Mouse (Mus musculus) cerebellum, adult 9-11 months (tissue): Measurements from ENCODE around the gene Lrch4.
A peak's percentile ranks its signal among the peaks of the same experiment; 100 is the strongest.
"Not testable (repeated sequence)": the region's sequence is repeated elsewhere in the genome, so short reads cannot be mapped to it uniquely, and the experiment has no call there.

Source experiments
- DNase-seq: peaks from one replicate; pipeline ENCODE4 v3.0.0; 2022

Gene Lrch4

DNA sequence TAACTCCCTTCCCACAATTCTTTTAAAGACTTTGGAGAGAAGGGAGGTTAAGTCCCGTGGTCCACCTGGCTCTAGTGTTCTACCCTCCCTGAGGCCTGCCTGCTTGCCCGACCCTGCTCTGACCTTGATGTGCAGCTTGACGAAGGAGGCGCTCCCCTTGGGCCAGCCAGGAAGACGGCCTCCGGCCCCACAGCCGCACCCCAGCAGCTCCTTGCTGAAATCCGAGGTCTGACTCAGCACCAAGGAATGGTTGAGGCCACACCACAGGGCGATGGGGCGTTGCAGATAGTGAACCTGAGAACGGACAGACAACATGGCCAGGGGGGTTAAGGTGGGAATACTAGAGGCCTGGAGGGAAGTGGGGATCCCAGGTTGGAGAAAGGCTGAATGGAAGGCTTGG lies 15.4 kb upstream of the Lrch4 start, which contains the start of gene Pcolce:
Gene Pcolce, minus strand, starts transcription at position 235 of the 400 bp plus-strand sequence.
- DNase-seq = no peak

DNA sequence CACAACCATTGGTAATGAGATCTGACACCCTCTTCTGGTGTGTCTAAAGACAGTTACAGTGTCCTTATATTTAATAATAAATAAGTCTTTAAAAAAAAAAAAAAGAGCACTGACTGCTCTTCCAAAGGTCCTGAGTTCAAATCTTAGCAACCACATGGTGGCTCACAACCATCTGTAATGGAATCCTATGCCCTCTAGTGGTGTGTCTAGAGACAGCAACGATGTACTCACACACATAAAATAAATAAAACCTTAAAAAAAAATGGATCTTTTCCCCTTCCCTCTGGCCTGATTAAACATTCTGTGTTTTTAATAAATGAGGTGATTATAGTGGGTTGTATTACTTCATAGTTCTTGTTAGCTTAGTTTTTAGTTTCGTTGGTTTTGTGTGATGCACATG lies 14.0 kb upstream of the Lrch4 start:
- DNase-seq = not testable (repeated sequence)

DNA sequence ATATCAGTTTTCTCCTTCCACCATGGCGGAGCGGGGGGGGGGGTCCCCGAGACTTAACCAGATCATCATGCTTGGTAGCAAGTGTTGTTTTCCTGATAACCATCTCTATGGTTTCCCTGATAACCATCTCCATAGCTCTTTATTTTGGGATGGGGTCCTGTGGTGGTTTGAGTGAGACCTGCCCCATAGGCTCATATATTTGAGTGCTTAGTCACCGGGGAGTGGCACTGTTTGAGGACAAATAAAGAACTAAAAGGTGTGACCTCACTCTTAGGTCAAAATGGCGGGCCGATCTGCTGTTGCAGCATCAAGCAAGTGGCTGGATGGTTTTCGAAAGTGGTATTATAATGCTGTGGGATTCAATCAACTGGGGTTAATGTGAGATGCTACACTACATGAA lies 13.6 kb upstream of the Lrch4 start:
- DNase-seq = no peak

DNA sequence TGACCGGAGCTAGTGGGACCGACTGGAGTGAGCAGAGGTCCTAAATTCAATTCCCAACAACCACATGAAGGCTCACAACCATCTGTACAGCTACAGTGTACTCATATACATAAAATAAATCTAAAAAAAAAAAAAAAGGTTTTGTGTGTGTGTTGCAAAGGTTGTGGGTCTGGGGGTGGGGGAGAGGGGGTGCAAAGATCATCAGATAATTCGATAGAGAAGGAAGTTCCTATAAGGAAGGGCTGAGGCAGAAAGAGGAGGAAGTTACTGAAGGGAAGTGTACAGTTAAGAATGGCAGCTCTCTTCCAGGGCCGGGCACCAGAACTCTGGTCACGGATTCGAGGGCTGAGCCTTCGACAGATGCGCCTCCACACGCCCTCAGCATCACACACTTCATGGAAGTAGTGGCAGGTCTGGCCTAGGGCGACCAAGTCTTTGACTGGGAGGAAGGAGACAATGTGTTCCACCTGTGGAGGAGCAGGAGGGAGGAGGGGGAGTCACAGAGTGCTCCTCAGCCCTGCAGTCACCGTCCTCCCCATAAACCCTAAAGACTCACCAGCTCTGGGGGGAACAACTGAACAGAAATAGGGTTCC lies 4.9 kb upstream of the Lrch4 start:
- no peak for DNase-seq

DNA sequence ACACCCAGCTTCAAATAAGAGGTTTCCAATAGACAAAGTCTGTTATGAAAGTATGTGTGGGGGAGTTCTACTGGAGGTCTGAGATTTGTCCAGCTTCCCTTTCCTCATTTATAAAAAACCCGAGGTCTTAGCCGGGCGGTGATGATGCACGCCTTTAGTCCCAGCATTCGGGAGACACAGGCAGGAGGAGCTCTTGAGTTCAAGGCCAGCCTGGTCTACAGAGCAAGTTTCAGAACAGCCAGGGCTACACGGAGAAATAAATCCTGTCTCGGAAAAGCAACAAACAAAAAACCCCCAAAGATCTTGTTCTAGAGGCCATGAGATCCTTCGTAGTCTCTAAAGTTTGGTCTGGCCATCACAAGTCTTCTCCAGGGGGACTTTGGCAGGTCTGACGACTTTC lies 930 bp upstream of the Lrch4 start:
- DNase-seq = no peak

DNA sequence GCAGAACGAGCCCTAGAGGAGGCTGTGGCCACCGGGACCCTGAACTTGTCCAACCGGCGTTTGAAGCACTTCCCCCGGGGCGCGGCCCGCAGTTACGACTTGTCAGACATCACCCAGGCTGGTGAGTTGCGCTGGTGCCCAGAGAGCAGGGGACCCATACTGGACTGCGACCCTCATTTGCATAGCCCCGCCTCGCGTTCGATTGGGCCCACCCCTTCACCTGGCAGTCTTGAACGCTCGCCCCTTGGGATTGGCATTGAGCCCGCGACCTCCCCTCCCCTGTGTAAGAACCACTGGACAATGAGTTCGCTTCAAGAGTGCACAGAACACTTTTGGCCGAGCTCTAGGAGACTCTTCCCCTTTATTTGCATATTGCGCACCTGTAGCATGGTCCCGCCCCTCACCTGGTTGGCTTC lies 393 bp downstream of the Lrch4 start:
- DNase-seq = no peak

DNA sequence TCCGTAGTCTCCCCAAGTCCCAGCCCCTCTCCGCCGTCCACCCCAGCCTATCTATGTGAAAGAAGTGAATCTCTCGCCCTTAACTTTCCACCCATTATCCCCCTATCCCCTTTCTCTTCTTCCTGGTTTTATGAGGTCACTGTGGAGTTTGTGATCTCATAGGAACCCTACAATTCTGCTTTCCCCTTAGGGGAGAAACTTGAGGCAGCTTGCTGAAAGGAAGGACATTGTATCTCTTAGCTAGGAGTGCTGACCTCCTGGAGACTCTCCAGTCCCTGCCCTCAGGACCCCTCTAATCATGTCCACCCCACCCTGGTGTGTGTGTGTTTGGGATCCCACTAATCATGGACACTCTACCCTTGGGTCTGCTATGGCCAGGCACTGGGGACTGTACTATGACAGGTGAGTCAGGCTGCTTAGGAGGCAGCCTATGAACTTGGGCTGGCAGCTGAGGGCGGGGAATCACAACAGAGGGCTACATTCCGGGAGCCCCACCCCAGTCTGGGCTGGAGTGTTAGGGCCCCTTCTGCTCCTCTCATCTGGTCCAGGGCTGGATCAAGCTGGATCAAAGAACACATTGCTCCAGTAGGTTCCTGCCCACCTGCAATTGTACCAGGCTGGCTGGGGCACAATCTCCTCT lies 1.1 kb downstream of the Lrch4 start:
- DNase-seq = peak; percentile 49

DNA sequence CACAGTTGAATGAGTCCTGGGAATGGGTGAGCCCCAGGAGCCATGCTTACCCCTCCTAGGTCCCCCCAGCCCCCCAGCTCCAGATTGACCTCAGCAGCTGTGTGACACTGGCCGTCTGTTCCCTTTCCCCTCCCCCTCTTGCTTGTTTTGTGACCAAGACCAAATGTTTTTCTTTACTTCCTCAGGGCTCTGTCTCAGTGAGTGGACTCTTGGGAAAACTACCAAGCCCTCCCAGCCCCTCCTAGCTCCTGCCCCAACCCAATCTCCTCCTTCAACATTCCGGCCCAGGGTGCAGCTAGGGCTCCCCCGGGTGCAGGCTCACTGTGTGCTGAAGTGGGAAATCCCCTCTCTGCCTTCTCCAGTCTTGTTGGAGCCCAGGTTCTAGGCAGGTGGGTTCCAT lies 1.7 kb downstream of the Lrch4 start:
- DNase-seq = no peak

DNA sequence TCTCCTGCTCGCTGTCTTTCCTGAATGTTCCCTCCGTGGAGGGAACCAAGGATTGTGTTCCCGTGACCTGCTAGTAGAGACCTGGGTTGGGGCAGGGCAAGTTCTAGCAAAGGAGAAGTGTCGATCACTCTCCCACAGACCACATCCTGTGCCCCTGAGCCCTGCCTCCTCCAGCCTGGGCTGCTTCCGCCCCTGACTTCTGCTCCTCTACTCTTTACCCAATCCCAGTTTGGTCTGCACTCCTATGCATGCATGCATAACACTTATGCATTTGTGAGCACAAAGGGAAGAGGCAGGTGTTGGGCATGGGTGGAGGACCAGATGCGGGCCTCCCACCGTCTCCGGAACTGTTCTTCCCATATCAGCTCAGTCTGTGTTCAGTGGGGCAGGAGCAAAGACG lies 2.2 kb downstream of the Lrch4 start:
- no peak for DNase-seq

DNA sequence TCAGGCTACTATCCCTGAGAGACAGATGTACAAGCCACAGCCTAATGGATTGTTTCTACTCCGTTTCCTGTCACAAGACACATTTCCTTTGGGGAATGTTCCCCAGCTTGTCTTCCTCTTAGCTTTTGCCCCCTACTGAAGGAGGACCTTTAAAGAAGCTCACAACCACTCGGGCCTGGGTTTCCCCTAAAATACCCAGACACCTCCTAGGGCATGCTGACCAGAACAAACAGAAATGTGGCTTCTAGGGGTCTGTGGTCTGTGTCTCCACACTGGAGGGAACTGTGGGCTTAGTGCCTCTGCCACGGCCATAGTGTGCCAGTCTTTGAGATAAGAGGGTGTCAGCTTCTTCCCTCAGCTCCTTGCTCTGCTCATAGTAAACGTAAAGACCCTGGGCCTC lies 2.7 kb downstream of the Lrch4 start:
- DNase-seq = no peak

DNA sequence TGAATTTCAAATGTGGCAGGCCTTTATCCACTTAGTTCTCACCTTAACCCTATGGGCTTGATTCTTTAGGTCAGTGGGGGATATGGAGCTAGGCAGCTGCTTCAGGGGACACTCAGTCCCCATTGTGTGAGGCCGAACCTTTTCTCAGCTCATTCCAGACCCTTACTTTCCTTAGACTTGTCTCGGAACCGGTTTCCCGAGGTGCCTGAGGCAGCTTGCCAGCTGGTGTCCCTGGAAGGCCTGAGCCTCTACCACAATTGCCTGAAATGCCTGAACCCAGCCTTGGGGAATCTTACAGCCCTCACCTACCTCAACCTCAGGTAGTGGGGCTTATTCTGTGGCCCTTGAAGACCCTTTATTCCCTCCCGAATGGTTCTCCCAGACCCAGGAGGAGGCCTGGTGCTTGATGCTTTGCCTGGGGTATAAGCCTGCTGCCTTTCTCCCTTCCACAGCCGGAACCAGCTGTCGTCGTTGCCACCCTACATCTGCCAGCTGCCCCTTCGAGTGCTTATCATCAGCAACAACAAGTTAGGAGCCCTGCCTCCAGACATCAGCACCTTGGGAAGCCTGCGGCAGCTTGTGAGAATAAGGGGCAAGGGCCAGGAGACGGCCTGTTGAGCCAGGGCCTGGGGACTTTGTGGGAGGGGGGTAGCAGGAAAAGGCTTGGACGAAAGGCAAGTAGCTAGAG lies 4.6 kb downstream of the Lrch4 start:
- no peak for DNase-seq

DNA sequence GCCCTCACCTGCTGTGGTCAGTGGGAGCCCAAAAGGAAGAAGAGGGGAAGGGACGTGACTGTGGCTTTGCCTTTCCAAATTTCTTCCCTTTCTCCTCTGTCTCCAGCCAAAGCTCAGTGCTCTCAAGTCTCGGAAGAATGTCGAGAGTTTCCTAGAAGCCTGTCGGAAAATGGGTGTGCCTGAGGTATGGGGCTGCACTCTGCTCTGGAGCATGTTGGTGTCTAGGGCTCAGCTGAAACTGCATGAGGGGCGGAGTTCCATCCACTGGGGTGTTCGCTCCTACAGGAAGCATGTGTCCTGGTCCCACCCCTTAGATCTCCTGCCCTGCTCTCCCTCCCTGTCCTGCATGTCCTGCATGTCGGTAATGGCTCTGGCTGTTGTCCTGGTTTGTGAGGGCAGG lies 10.6 kb downstream of the Lrch4 start:
- DNase-seq = no peak

DNA sequence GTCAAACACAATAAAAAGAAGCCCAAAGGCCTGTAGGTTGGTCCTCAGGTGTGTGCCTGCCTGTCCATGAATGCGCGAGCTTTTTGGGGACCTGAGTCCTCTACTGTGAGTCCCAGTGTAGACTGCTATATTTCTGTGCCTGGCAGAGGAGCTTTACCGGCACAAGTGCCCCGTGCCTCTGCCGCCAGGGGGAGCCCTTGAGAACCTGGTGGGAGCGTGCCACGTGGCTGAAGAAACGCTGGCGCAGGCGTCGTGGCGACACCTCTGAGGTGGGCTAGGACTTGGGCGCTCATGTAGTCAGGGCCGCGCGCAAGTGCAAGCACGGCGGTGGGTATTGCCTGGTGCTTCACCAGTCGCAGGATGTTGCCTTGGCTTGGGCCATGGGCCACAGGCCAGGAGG lies 12.1 kb downstream of the Lrch4 start, which contains the start of gene Sap25:
Gene Sap25, plus strand, starts transcription at position 281 of the 400 bp plus-strand sequence.
- DNase-seq = no peak

DNA sequence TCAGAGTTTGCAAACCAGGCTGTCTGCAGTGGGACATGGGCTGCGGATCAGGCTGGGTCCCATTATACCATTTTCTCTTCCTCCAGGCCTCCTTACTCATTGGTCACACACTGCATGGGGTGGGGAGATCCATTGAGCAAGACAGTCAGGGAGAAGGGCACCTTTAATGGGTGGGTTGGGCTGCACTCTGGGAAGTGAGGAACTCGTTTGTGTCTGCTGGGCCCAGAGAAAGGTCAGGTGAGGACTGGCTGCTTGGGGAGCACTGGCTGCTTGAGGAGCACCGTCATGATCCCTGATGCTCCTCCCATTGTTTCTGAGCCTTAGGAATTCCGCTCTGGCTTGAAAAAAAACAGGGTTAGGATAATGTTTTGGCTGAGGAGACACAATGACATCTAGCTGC lies 14.0 kb downstream of the Lrch4 start:
- DNase-seq = no peak

DNA sequence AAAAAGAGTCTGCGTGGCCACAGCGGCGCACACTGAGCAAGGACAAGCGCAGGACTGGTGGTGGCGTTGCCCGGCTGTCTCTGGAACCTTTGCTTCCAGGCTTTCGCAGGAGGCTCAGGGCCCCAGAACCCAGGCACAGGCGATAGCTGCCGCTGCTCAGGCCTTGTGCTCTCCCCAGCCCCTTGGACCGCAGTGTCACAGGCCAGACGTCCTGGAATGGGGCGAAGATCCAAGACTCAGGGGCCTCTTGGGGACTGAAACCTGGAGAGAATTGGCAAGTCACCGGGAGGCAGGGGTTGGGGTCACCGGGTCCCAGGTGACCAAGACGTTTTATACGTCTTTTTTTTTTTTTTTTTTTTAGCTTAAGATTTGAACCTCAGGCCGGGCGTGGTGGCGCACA lies 15.6 kb downstream of the Lrch4 start:
- no peak for DNase-seq

DNA sequence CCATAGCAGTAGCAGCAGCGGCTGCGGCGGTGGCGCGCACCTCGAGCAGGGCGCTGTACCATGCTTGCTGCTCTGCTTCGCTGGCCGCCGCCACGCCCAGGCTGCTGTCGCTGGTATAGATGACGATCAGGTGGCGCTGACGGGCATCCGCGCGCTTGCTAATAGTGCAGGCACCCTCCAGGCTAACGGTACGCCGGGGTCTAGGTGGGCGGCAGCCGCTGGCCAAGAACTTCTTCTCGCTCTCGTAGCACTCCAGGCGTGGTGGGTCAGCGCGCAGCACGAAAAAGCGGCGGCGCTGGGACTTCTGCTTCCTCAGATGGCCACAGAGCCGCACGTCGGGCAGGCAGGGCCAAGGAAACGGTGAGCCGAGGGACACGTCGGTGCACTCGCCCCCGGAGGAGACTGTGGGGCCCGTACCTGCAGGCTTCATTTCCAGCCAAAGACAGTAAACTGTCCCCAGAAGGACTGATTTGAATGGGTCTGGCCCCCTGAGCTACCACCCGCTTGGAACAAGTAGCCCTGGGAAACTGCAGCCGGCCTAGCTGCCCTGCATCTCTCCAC lies 16.2 kb downstream of the Lrch4 start:
- no peak for DNase-seq

DNA sequence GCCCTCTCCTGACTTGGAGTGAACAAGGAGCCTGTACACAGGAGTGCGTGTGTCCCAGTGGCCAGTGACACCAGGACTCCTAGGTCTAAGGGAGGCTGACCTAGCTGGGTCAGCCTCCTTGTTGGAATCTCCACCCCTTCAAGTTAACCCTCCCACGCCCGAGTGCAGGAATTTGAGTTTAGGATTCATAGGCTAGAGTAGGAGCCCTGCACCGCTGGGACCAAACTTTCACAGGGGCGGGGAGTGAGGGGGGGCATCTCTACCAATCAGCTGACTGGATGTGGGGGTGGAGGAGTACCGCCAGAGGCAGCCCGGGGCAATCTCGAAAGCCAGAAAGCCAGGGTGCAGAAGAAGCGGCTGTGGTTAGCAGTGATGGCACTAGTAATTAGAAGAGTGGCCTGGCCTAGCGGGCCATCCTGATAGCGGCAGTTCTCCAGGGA lies 16.8 kb downstream of the Lrch4 start, which contains the start of gene Irs3:
Gene Irs3, minus strand, starts transcription at position 63 of the 440 bp plus-strand sequence.
- DNase-seq = no peak

DNA sequence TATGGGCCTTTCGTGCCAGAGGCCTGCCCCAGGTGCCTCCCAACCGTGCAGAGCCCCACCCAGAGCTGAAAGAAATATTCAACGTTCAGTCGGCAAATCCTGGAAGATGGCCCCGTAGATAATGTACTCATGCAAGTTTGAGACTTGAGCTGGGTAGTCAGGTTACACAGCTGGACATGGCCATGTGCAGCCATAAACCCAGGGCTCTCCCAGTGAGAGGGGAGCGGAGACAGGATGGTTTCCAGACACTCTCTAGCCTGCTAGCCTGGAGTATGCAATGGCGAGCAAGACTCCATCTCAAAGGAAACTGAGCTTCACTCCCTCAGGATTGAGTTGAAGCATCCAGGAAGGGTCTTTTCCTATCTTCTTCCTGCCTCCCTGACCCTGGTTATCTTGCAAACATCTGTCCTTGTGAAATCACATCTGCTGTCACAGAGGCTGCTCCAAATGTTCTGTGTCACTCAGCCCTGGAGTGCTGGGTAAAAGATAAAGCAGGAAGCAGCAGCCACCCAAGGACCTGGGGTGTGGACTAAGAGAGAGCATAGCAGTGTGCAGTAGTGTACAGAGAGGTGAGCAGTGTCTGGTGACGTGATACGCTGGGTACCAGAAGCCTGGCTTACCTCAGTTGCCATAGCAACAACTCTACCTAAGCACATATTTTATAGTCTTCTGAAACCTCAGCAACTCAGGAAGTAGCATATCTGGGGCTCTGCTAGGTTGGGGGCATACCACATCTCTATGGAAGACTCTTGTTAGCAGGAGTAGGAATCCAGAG lies 19.1 kb downstream of the Lrch4 start:
- no peak for DNase-seq

DNA sequence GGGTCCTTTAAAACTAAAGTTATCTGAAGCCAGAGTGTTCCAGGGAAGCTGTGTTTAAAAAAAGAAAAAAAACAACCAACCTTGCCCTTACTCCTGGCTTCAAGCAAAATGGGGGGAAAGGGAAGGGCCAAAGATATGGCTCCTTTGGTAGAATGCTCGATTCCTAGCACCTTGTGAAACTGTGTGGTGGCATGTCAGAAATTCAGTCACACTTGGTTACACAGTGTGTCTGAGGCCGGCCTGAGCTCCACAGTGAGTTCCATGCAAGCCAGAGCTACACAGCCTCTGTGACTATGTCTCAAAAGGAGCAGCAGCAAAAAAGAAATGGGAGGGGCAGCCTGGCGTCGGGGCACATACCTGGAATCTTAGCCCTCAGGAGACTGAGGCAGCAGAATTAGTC lies 20.3 kb downstream of the Lrch4 start:
- DNase-seq = no peak

DNA sequence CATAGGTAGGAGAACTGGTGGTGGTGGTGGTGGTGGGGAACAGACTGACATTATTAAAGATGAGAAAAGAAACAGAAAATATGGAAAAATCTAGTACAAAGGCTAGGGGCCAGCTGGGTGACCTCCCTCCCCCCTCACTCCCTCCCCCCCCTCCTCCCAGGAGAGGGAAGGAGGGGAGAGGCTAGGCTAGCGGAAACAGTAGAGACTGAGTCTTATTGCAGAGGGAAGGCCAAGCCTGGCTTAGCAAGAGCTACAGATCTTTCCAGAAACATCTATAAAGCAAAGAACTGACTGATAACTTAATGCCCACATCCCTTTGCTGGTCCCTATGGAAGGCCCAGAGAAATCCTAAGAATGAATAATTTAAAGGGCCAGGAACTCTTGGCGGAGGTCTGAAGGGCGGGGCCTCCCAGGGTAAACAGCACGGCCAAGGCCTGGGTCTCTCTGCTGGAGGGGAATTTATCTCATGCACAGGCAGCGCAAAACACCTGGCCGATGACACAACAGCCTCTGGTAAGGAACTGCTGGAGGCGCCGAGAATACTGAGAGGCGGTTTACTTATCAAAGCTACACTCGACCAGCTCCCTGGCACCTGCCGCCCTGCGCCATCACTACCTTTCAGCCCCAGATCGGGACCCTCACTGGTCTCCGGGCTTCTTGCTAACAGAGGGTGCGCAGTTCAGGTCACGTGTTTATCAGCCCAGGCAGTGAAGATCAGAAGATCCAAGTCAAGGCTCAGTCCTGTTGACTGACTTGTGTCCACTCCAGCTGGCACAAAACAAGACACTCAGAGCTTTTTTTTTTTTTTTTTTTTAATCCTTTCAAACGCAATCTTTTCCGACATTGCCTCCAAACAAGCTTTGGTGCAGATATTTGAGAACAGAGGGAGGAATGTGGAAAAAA lies 21.0 kb downstream of the Lrch4 start:
- no peak for DNase-seq

DNA sequence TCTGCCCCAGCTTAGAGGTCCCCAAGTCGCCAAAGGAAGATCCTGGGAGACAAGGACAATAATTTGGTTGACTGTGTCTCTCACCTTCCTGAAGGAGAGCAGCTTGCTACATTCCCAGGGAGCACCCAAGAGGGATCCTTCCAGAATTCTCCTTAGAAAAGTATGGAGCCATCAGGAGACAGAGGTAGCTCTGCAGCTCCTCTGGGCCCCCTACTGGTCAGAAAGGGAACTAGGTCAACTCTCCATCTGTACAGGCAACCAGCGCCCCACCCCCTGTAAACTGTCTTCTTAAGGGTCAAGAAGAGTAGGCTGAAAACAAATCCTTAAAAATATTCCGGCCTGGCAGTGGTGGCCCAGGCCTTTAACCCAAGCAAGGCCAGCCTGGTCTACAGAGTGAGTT lies 23.6 kb downstream of the Lrch4 start:
- peak; percentile 83 for DNase-seq

DNA sequence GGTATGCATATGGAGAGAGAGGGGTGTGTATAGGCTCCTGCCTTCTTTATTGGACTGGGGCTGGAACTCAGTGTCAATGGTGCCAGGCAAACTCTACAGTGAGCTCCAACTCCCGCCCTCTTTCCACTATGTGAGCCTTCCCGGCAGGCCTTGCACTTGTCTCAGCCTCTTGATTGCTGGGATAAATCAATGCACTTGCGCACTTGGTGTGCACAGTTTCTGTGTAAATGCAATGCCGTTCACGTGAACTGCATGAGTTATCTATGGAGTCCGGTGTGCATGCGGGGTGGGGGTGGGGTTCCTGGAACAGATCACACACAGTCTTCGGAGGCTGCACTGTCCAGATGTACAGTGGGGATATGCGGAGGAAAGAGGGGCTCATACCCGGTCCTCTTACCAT lies 24.4 kb downstream of the Lrch4 start:
- DNase-seq = no peak
